Mouse (Mus musculus) intestine, embryonic 14.5 days (tissue): Measurements from ENCODE around the gene Cd9. TPM values are rescaled to one million over a fixed set of nuclear protein-coding genes. Genes with fewer than 3 reads are reported as not detected.
A peak's percentile ranks its signal among the peaks of the same experiment; 100 is the strongest.

ENCODE experiments used
- ATAC-seq: fragments of 200-750 bp; cut with Nextera tagmentation; replicated peaks from 2 replicates; pipeline ENCODE4 v1.8.0; 2017; ENCODE audit warnings: low read depth, moderate number of reproducible peaks, moderate TSS enrichment, moderate library complexity; ENCODE audit not compliant: low FRiP score, low TSS enrichment
- DNase-seq: peaks from one replicate; pipeline ENCODE4 v3.0.0-alpha.2; 2018; ENCODE audit warnings: low spot score
- H3K27ac ChIP-seq: fragments of 300-500 bp; sonication (generic); 2 replicates; pipeline ENCODE4 v1.5.1; 2014; ENCODE audit warnings: low read depth, mild to moderate bottlenecking, control low read depth
- H3K27me3 ChIP-seq: fragments of 300-500 bp; sonication (generic); replicated peaks from 2 replicates; pipeline ENCODE4 v1.6.1; 2014; ENCODE audit warnings: low read length, control low read depth; ENCODE audit not compliant: control insufficient read depth, insufficient read depth
- H3K36me3 ChIP-seq: fragments of 300-500 bp; sonication (generic); 2 replicates; pipeline ENCODE4 v1.6.1; 2014; ENCODE audit warnings: low read length, control low read depth; ENCODE audit not compliant: control insufficient read depth, insufficient read depth
- H3K4me1 ChIP-seq: fragments of 300-500 bp; sonication (generic); replicated peaks from 2 replicates; pipeline ENCODE4 v1.6.1; 2014; ENCODE audit warnings: low read length, control low read depth, mixed read lengths; ENCODE audit not compliant: control insufficient read depth, insufficient read depth
- H3K4me2 ChIP-seq: fragments of 300-500 bp; sonication (generic); 2 replicates; pipeline ENCODE4 v1.6.1; 2014; ENCODE audit warnings: low read length
- H3K4me3 ChIP-seq: fragments of 300-500 bp; sonication (generic); 2 replicates; pipeline ENCODE4 v1.5.1; 2014; ENCODE audit warnings: low read depth, low read length, control low read depth, mixed read lengths
- H3K9ac ChIP-seq: fragments of 300-500 bp; sonication (generic); 2 replicates; pipeline ENCODE4 v1.6.1; 2014; ENCODE audit warnings: mild to moderate bottlenecking, low read length
- H3K9me3 ChIP-seq: fragments of 300-500 bp; sonication (generic); 2 replicates; pipeline ENCODE4 v1.6.1; 2016; ENCODE audit warnings: low read length, control low read depth; ENCODE audit not compliant: control insufficient read depth
- WGBS: fragments of 180-500 bp; shearing (Covaris S2); extraction: QIAGEN DNeasy Blood & Tissue Kit; methylation state at CpG from one replicate; pipeline ENCODE4 v1.1.7; 2014; 5-methylcytosine and 5-hydroxymethylcytosine counted together
- polyA plus RNA-seq: library from polyadenylated mRNA; unstranded; fragments of >200 nt; fragmentation: Nextera tagmentation; extraction: Ambion mirVana; gene quantifications from 2 replicates; pipeline ENCODE4 v1.2.1, GENCODE M21; 2014

The Cd9 gene
- polyA plus RNA-seq, 1 experiment from 2014 or later = 162 TPM

DNA sequence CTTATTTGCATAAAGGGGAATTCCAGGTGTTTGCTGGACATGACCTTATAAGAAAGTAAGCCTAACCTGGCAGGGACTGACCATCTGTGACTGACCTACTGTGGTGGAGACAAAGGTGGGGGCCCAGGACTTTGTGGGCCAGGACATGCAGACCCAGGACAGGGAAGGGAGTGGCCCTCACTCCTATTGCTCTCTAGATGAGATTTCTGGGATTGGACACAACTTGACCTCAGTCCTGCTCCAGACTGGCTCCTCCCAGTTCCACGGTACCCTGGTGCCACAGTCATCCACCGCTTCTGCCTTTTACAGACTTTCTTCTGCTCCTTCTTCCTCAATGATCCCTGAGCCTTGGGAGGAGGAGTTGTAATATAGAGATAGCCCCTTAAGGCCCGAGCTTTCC lies 63.6 kb downstream of the Cd9 start:
- ATAC-seq (no peak), DNase-seq (no peak)
- Histone ChIP-seq H3K27ac (no peak overlapping the region), H3K36me3 (no peaks in the 10 kb centered on the region), H3K9me3 (no peaks in the 10 kb centered on the region), H3K4me2 (no peak overlapping the region), H3K9ac (no peak overlapping the region), H3K4me3 (no peak overlapping the region), H3K27me3 (no peaks in the 10 kb centered on the region), H3K4me1 (peaks cover 8% of the 10 kb centered on the region)
- WGBS = 62% methylated on average over 3 of the region's 3 CpGs

DNA sequence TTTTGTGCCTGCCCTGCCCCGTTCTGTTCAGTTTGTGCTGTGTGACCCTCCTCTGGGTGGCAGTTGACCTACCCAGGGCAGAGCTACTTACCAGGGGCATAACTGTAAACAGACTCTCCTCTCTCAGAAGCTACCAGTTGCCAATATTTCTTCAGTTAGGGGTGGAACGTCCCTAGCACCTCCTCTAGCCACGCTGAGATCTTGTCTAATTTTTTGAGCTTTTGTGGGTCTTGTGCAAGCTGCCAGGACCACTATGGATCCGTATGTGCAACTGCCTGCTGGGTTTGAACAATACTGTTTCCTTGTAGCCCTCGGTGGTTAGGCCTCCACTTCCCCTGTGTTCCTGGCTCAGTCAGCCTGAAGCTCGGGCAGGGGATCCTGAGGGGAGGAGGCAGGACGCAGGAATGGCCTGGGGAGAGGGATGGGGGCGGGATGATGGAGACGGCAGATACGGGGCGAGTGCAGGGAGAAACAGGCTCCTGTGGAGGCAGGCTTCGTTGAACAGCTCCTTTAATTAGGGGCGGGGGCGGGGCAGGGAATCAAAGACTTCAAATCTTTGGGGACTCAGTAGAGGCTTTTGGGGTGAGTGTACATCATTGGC lies 64.1 kb downstream of the Cd9 start:
- WGBS = 17% methylated on average over 14 of the region's 14 CpGs
- no peak overlapping the region for H3K4me3 ChIP-seq
- DNase-seq (no peak), ATAC-seq (no peak)
- no peaks in the 10 kb centered on the region for H3K27me3 ChIP-seq
- H3K9me3 ChIP-seq = no peaks in the 10 kb centered on the region
- no peaks in the 10 kb centered on the region for H3K36me3 ChIP-seq
- H3K27ac ChIP-seq = no peak overlapping the region
- no peak overlapping the region for H3K9ac ChIP-seq
- H3K4me1 ChIP-seq = peaks cover 9% of the 10 kb centered on the region
- no peak overlapping the region for H3K4me2 ChIP-seq

GRCm38 (mm10) chr6:125429741-125430140 lies 64.8 kb downstream of the Cd9 start:
- 76% methylated on average over 6 of the region's 6 CpGs for WGBS
- H3K9me3 ChIP-seq = no peaks in the 10 kb centered on the region
- ATAC-seq = no peak
- no peak overlapping the region for H3K4me3 ChIP-seq
- H3K27ac ChIP-seq = no peak overlapping the region
- no peak for DNase-seq
- H3K9ac ChIP-seq = no peak overlapping the region
- no peak overlapping the region for H3K4me2 ChIP-seq
- peaks cover 10% of the 10 kb centered on the region for H3K4me1 ChIP-seq
- no peaks in the 10 kb centered on the region for H3K27me3 ChIP-seq
- no peaks in the 10 kb centered on the region for H3K36me3 ChIP-seq

DNA sequence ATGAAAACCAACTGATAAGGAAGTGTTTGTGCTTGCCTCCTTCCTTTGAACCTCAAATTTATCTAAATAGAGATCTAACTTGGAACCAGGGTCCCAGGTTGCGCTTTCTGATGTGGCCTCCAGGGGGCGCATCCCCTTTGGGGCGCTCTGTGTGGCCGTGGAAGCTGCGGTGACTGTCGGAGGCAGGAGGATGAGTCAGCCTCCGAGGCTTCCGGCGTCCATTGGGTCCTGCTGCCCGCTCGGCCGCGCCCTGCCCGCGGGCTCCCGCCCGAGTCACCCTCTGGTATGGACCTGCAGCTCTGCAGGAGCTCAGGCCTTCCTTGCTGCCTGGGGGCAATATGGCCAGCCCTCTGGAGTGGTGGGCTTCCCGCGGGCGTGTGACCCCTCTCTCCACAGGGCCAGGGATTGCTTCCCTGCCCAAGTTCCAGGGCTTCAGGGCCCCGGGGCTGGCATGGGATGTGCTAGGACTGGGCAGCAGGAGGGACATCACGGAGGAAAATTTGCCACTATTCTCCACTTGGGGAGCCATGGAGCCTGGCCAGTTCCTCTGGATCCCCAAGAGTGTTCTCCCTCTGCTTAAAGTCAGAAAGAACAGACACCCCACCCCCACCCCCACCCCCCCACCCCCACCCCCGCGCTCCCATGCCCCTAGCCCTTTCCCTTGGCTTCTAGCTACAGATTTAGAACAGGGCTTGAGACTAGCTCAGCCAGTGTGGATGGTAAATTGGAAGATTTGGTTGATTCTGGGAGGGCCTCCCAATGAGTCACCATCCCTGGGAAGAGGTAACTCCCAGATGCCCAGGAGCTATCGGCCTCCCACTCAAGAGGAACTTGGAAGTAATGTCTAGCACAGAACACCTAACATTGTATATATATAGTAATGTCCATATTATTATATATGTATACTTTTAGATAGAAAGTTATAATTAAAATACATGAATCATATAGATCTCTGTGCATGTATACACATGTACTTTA lies 67.9 kb downstream of the Cd9 start:
- Histone ChIP-seq H3K4me1 (peaks cover 21% of the 10 kb centered on the region), H3K36me3 (no peaks in the 10 kb centered on the region), H3K9ac (peak overlapping the region; percentile 60), H3K27me3 (no peaks in the 10 kb centered on the region), H3K4me2 (peak overlapping the region; percentile 96), H3K4me3 (peak overlapping the region; percentile 40), H3K27ac (0 out of 2 replicates have a peak overlapping the region, but pooled peaks have one; percentile 65), H3K9me3 (no peaks in the 10 kb centered on the region)
- 1% methylated on average over 25 of the region's 25 CpGs for WGBS
- peak; percentile 78 for ATAC-seq
- DNase-seq = peak; percentile 92

DNA sequence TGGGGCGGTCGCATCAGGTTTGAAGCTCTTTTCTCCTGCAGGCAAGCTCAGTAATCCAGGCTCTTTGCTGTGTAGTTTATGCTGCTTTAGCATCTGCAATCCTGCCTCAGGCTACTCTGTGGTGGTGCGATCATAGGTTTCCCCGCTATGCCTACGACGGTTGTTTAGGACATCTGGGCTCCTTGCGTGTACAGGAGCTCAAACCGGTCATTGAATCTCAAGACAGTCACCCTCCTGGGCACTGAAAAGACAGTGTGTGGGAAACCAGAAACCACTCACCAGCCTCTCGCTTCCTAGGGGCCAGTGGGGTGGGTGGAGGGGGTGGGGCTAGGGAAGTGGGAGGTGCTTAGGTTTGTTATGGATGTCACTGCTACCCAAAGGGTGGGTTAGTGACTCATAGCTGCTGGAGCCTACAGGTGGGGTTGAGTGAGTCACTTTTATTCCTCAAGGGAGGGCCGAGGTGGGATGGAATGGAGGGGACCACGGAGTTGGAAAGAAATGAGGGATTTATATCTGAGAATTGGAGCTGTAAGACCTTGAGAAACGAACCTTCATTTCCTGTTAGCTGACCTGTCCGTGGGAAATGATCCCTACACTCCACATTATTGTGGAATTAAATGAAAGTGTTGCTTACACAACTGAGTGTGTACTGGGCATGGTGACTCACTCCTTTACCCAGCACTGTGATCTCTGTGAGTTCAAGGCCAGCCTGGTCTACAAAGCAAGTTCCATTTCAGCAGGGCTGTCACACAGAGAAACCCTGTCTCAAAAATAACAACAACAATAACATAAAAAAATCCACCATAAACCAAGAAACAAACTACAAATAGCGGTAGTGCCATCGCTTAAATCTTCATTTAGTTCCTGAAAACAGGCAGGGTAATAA lies 69.1 kb downstream of the Cd9 start:
- ATAC-seq = no peak
- Histone ChIP-seq H3K9ac (no peak overlapping the region), H3K4me3 (no peak overlapping the region), H3K27ac (no peak overlapping the region), H3K36me3 (no peaks in the 10 kb centered on the region), H3K4me1 (peaks cover 21% of the 10 kb centered on the region), H3K9me3 (no peaks in the 10 kb centered on the region), H3K4me2 (no peak overlapping the region), H3K27me3 (no peaks in the 10 kb centered on the region)
- WGBS = 58% methylated on average over 15 of the region's 15 CpGs
- DNase-seq = no peak

DNA sequence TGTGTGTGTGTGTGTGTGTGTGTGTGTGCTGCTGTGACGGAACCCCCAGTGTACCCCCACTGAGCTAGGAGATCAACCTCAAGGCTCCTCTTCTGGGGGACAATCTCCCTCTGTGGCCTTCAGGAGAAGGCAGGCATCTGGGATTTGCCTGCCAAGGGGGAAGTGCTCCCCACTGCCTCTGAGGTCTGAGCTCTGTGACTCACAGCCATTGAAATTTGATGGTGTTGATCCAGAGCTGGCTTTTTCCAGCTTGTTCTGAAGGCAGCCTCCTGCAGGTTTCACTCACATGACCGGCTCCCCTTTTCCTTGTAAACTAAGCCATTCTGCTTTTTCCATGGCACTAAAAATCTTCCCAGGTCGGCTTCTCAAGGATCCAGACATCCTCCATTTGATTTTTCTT lies 70.4 kb downstream of the Cd9 start:
- no peak overlapping the region for H3K27ac ChIP-seq
- ATAC-seq = no peak

GRCm38 (mm10) chr6:125423507-125423906 lies 71.1 kb downstream of the Cd9 start:
- Histone ChIP-seq H3K4me3 (no peak overlapping the region), H3K9ac (no peak overlapping the region), H3K36me3 (no peaks in the 10 kb centered on the region), H3K4me2 (no peak overlapping the region), H3K27me3 (no peaks in the 10 kb centered on the region), H3K9me3 (no peaks in the 10 kb centered on the region), H3K27ac (no peak overlapping the region), H3K4me1 (peaks cover 21% of the 10 kb centered on the region)
- 55% methylated on average over 13 of the region's 13 CpGs for WGBS
- DNase-seq = no peak
- ATAC-seq = no peak

More for the DNA sequence above, 70.4 kb downstream of the Cd9 start:
- no peaks in the 10 kb centered on the region for H3K9me3 ChIP-seq
- no peak overlapping the region for H3K4me2 ChIP-seq
- H3K36me3 ChIP-seq = no peaks in the 10 kb centered on the region
- peaks cover 21% of the 10 kb centered on the region for H3K4me1 ChIP-seq
- DNase-seq = no peak
- no peak overlapping the region for H3K9ac ChIP-seq
- H3K4me3 ChIP-seq = no peak overlapping the region
- WGBS = 66% methylated on average over 3 of the region's 3 CpGs
- no peaks in the 10 kb centered on the region for H3K27me3 ChIP-seq

DNA sequence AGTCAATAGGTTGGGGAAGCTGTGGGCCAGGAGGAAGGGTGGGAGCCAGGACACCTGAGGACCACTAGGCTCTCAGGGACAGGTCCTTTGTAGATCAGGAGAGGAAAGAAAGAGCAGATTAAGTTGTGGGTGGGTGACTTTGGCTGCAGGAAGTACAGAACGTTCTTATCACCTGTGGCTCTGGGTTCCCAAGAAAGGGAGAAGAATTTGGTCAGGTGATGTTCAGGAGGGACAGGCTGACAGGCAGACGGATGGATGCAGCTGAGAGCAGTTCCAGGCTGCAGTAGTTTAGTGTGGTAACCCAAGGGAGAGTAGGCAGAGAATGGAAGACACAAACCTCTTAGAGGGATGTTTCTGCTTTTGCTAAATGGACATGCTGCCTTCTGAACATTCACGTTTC lies 71.5 kb downstream of the Cd9 start:
- Histone ChIP-seq H3K27me3 (no peaks in the 10 kb centered on the region), H3K9me3 (no peaks in the 10 kb centered on the region), H3K4me3 (no peak overlapping the region), H3K4me1 (peaks cover 21% of the 10 kb centered on the region), H3K36me3 (no peaks in the 10 kb centered on the region), H3K4me2 (peak overlapping the region; percentile 44), H3K9ac (no peak overlapping the region), H3K27ac (no peak overlapping the region)
- ATAC-seq (no peak), DNase-seq (no peak)
- 42% methylated on average over 3 of the region's 3 CpGs for WGBS
